Mouse (Mus musculus) bone marrow macrophage, adult 2 months (primary cell): Measurements from ENCODE around the gene F2rl2. TPM values are rescaled to one million over a fixed set of nuclear protein-coding genes. Genes with fewer than 3 reads are reported as not detected.

Experiments
- H3K27ac ChIP-seq: 2 replicates; pipeline ENCODE4 v1.5.1; 2012; ENCODE audit warnings: low read depth, low read length; ENCODE audit not compliant: insufficient read depth
- H3K4me1 ChIP-seq: 2 replicates; pipeline ENCODE4 v1.6.1; 2012; ENCODE audit warnings: low read length; ENCODE audit not compliant: control insufficient read depth, insufficient read depth
- H3K4me3 ChIP-seq: 2 replicates; pipeline ENCODE4 v1.5.1; 2012; ENCODE audit warnings: mild to moderate bottlenecking, low read length, moderate library complexity; ENCODE audit not compliant: insufficient read depth
- CTCF ChIP-seq: IDR thresholded peaks from 2 replicates; pipeline ENCODE4 v1.5.1; 2012; ENCODE audit warnings: low read depth, mild to moderate bottlenecking, low read length, moderate library complexity
- POLR2A ChIP-seq: IDR thresholded peaks from 2 replicates; pipeline ENCODE4 v1.6.1; 2012; ENCODE audit warnings: mild to moderate bottlenecking, low read depth, low read length, borderline replicate concordance
- polyA plus RNA-seq: library from polyadenylated mRNA; stranded (reverse); fragments of >200 nt; gene quantifications from 2 replicates; pipeline ENCODE4 v1.2.4, GENCODE M21; 2012; ENCODE audit not compliant: missing spikeins, insufficient read depth, insufficient read length

The F2rl2 gene
- polyA plus RNA-seq, 1 experiment: not detected

GRCm38 (mm10) chr13:95741813-95742689 lies 45.4 kb downstream of the F2rl2 start:
- Histone ChIP-seq H3K27ac (no peak overlapping the region), H3K4me1 (no peaks in the 10 kb centered on the region), H3K4me3 (no peak overlapping the region)
- TF ChIP-seq POLR2A: no peak
- TF ChIP-seq CTCF: no peak

- TF ChIP-seq POLR2A (no peak), CTCF (no peak)
- Histone ChIP-seq H3K4me1 (no peaks in the 10 kb centered on the region), H3K4me3 (no peak overlapping the region), H3K27ac (no peak overlapping the region)
Measured at GRCm38 (mm10) chr13:95742881-95743466, 46.3 kb downstream of the F2rl2 start.

- TF ChIP-seq CTCF (no peak), POLR2A (no peak)
- H3K4me1 ChIP-seq: no peaks in the 10 kb centered on the region
- H3K4me3 ChIP-seq: no peak overlapping the region
- no peak overlapping the region for H3K27ac ChIP-seq
Measured at GRCm38 (mm10) chr13:95745451-95745850, 48.8 kb downstream of the F2rl2 start.

GRCm38 (mm10) chr13:95746509-95746908 lies 49.9 kb downstream of the F2rl2 start:
- H3K4me1 ChIP-seq: no peaks in the 10 kb centered on the region
- TF ChIP-seq CTCF: peak; percentile 89
- no peak for TF ChIP-seq POLR2A
- no peak overlapping the region for H3K27ac ChIP-seq
- no peak overlapping the region for H3K4me3 ChIP-seq

- no peaks in the 10 kb centered on the region for H3K4me1 ChIP-seq
- no peak overlapping the region for H3K4me3 ChIP-seq
- H3K27ac ChIP-seq: no peak overlapping the region
- TF ChIP-seq CTCF (no peak), POLR2A (no peak)
Measured at GRCm38 (mm10) chr13:95747101-95747500, 50.4 kb downstream of the F2rl2 start.

- Histone ChIP-seq H3K4me1 (no peaks in the 10 kb centered on the region), H3K27ac (no peak overlapping the region), H3K4me3 (no peak overlapping the region)
- no peak for TF ChIP-seq POLR2A
- TF ChIP-seq CTCF: no peak
Measured at GRCm38 (mm10) chr13:95747541-95747940, 50.9 kb downstream of the F2rl2 start.

Other genes with a start within 250 kb of the F2rl2 start
- not detected in 2 replicates for gene S100z, start 218.1 kb upstream of the F2rl2 start, polyA plus RNA-seq
- gene F2rl1, start 171.6 kb upstream of the F2rl2 start, polyA plus RNA-seq: not detected in 2 replicates
- gene F2r, start 78.4 kb upstream of the F2rl2 start, polyA plus RNA-seq: 0.21 and 0.32 TPM in 2 replicates
- 43.3 and 48.2 TPM in 2 replicates for gene Iqgap2, start 195.1 kb downstream of the F2rl2 start, polyA plus RNA-seq